Mouse (Mus musculus) kidney, adult 9 months (tissue): ENCODE results near the gene Baiap2.

ENCODE experiments used
- DNase-seq: peaks from one replicate; pipeline ENCODE4 v3.0.0; 2022

Gene Baiap2

DNA sequence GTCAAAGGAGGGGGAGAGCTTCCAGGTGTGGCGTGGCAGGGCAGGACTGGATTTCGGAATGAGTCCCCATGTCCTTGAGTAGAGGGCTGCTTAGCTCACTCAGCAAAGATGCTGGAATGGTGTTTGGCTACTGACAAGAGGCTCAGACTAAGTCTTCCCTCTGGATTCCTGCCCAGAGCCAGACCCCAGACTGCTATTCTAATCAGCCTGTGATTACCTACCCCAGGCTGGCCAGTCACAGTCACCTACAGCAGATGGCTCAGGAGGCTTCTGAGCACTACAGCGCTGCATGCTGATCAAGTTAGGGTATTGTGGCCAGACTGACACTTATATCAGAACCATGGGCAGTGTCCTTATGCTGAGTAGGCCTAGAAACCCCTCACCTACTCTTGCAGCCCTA lies 39.7 kb downstream of the Baiap2 start:
- no peak for DNase-seq

DNA sequence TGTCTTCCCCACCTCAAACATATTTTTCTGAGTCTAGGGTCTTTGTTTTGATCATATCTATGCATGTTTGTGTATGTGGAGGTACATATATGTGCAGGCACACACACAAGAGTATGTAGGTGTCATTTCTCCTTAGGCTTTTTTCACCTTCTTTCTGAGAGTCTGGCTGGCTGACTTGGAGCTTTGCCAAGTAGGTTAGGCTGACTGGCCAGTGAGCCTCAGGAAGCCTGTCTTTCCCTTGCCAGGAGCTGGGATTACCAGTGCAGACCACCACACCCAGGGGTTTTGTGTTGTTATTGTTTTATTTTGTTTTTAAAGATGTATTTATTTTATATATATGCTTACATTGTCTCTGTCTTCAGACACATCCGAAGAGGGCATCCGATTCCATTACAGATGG lies 40.6 kb downstream of the Baiap2 start:
- DNase-seq: peak; percentile 37

DNA sequence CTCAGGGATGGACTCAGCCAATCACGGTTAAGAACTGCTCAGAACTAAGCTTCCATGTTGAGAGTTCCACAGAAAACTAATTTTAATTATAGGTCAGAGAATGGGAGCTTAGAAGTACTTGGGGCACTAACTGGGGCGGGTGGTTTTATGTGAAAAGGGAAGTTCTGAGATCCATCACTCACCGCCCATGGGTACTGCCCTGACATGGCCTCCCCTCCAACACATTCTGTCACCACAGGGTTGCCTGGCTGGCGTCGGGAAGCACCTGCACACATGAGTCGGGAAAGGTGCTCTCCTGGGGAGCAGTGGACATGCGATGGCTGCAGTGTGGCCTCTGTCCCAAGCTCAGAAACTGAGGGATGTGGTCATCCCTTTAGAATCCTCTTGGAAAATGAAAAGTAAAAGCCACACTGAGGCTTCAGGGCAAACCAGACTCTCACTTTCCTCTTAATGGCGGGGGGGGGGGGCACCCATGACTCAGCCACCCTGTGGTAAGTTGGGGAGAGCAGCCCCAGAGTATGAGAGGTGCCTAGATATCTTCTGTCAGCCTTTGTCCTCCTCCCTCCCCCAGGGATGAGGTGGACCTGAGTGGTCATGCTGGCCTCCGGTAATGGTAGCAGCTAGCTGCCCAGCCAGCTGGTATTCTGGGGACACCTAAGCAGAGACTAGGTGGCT lies 44.3 kb downstream of the Baiap2 start:
- no peak for DNase-seq

DNA sequence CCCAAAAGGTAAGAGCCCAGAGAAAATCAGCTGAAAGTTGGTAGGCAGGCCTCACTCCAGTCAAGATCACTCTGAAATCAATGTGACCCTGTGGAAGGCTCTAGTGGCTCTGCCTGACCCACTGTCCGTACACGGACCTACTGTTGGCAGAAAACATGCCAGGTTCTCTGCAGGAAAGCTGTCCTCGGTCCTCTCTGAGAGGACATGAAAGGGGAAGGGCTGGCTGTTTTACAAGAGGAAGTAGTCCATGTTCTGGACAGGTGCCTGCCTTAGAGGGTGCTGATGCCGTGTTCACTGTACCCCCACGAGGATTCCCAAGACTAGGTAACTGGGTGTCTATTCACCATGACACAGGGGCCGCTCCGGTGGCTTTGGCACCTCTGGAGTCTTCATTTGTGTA lies 45.3 kb downstream of the Baiap2 start:
- DNase-seq: no peak

DNA sequence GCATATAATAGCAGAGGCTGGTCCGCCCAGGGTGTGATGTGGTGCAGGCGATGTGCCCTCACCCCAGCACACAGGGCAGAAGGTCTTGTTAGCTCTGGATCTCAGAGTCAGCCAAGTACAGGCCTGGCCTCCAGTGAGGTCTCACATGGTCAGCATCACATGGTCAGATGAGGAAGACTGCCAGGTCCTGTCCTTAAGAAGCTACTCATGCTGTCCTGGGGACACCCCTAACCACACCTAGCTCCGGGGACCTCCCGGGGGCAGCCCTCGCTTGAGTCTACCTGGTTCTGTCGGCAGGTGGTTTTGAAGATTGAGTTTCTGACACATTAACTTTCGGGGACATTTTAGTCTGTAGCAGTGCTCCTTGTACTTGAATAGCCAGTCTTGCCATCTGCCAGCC lies 45.8 kb downstream of the Baiap2 start:
- peak; percentile 92 for DNase-seq

GRCm38 (mm10) chr11:119989115-119989564 lies 46.6 kb downstream of the Baiap2 start:
- DNase-seq: no peak

DNA sequence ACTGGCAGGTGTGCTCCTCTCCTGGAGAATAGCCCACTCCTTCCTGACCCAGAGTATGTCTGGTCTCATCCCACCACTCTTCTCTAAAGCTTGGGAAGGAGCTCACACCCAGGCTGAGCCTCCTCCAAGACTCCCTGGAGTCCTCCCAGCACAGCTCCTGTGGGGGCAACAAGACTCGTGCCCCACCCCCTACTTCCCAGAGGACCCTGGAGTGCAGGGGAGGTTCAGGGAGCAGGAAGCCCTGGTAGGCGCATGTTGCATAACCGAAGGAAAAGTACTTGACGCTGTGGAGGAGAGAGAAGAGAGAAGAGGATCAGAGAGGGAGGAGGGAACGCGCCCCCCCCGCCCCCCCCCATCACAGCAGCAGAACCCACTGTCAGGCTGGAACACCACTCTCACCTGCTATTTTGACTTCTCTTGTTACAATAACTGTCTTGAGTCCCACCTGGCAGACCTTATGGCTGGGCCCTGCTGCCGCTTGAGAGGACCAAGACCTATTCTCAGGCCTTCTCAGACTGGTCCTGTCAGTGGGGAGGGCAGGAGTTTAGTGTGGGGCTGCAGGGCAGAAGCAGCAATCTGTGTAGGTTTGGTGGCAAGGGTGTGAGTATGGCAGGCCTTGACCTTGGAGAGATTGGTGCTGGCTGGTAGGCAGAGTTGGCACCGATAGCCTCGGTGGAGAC lies 48.2 kb downstream of the Baiap2 start:
- DNase-seq: peak; percentile 41

- DNase-seq: peak; percentile 84
Observed at GRCm38 (mm10) chr11:119991338-119991678, 48.7 kb downstream of the Baiap2 start.

DNA sequence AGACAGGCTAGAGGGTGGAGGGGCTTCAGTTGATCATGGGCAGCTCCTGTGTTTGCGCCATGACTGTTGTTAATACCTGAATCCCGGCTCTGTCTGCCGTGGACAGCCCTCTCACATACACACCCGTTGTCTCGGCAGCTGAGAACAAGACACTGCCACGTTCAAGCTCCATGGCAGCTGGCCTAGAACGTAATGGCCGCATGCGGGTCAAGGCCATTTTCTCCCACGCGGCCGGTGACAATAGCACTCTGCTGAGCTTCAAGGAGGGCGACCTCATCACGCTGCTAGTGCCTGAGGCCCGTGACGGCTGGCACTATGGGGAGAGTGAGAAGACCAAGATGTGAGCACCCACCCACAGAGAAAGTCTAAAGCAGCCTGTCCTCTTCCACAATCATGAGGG lies 54.8 kb downstream of the Baiap2 start:
- no peak for DNase-seq

DNA sequence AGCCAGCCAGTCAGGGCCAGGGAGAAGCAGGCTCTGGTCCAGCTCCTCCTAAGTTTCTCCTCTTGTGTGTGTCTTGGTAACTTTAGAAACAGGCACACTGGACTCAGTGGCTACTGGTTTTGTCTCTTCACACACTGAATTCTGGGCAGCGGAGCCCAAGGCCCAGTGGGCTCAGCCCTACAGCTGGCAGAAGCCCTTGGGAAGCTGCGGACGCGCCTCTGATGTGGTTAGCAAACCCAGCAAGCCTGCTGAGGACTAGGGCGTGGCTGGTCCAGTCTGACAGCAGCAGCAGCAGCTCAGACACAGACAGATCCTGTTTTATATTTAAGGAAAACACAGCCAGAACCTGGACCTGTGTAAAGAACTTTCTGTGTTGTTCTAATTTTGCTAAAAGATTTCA lies 59.5 kb downstream of the Baiap2 start:
- no peak for DNase-seq

- no peak for DNase-seq
Observed at GRCm38 (mm10) chr11:120002634-120003220, 60.2 kb downstream of the Baiap2 start.

DNA sequence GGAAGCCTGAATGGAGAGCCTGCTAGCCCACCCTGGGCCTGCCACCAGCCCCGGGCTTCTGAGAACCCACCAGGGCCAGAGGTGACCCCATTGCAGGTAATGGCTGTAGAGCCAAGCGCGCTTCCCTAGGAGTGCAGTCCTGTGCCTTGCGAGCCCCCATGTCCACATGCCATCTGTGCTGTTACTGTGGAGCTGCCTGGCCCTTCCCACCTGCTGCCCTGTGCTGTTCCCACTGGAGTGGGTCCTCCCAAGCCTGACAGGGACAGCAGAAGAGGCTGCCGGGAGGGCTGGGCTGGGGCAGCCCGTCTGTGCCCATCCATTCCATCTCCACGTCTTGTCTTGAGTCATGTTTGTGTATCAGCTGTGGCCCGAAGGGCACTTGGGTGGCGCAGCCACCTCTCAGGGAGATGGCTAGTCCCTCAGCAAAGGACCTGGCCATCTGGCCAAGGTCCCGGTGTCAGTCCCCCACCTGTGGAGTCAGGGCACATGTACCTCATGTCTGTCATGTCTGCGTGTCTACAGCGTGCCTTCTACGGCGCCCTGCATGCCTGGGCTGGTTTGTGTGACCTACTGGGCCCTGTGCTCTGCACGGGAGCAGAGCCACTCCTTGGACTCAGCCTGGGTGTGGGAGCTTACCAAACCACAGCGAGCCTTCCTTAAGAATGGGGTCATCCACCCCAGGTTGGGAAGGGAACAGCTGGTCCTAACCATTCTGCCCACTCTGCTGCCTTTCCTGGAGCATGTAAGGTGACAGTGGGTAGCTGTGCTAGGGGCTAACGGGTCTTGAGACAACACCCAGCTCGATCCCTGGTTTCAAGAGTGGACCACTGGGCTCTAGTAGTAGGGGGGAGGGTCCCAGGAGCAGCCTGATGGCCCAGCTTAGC lies 63.1 kb downstream of the Baiap2 start:
- no peak for DNase-seq

DNA sequence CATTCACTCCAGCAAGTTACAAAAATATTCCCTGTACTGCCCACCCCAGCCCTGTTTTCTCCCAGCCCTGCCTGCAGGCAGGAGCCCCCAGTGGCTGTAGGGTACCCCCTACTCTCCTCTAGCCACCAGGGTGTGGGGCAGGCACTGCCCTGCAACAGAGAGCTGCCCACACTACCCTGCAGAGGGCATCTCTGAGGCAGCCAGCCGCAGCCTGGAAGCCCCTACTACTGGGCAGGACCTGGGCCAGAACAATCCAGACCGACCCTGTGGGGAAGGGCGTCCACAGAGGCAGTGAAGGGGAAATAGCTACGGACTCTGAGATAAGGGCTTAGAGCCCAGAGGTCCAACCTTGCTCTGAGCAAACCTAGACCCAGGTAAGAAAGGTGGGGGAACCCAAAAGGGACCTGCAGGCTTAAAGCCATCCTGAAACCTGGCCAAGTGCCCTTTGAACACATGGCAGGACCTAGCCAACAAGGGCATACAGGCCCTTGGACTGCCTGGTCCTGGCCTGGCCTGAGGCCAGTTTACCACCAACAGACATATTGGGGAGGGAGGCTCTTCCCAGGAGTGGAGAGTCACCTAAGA lies 65.0 kb downstream of the Baiap2 start:
- peak; percentile 90 for DNase-seq

DNA sequence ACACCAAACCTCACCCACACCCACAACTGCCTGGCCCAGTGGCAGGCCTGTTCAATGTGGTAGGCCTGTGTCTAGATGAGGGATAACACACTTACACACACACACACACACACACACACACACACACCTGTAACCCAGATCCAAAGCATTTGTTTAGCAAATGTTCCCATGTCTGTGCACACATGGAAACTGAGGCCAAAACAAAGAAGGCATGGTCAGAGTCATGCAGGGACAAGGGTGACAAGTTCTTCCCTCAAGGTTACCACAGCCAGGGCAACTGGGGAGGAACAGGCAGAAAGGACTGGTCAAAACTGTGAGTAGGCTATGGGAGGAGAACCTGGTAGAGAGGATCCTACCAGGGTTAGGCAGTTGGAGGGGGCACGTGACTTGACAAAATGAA lies 65.9 kb downstream of the Baiap2 start:
- no peak for DNase-seq

GRCm38 (mm10) chr11:120008956-120009355 lies 66.4 kb downstream of the Baiap2 start:
- peak; percentile 51 for DNase-seq

DNA sequence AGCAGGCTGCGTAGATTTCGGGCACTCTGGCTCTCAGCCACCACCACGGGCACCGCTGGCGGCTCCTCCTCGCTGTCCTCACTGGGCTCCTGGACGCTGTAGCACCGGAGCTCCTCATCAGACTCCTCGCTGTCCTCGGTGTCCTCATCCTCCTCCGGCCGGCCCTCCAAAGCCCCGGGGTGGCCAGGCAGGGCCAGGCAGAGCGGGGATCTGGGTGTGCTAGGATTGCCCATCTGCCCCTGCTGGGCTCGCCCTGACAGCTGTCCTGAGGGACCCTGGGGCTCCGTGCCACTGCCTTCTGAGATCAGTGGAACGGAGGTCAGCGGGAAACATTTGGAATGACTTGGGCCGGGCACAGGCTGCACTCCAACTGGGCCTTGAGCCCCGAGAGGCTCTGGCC lies 67.4 kb downstream of the Baiap2 start:
- no peak for DNase-seq

DNA sequence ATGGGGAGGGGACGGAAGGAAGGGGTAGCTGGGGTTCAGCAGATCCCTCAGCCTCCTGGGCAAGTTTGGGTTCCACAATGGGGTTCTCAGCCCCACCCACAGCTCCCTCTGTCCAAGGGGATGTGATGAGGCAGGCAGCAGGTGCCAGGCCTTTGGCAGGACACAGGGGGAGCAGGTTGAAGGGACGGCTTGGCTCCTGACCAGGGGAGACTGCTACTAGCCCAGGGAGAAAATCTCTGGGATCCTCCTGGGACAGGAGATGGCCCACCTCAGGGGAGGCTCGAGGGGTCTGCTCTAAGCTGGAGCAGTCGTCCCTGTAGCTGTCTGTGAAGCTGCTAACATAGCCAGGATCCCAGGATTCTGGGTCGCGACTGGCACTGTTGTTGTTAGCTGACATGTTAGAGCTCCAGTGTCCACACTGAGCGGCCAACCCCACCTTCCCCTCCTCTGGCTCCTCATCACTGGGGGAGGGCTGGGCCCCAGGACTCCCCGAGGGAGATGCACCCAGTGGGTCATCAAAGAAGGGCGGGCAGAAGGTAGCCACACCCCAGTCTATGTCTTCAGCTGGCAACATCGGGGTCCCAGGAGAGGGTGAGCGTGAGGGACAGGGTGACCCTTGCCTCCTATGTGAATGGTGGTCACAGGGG lies 68.7 kb downstream of the Baiap2 start:
- DNase-seq: no peak

DNA sequence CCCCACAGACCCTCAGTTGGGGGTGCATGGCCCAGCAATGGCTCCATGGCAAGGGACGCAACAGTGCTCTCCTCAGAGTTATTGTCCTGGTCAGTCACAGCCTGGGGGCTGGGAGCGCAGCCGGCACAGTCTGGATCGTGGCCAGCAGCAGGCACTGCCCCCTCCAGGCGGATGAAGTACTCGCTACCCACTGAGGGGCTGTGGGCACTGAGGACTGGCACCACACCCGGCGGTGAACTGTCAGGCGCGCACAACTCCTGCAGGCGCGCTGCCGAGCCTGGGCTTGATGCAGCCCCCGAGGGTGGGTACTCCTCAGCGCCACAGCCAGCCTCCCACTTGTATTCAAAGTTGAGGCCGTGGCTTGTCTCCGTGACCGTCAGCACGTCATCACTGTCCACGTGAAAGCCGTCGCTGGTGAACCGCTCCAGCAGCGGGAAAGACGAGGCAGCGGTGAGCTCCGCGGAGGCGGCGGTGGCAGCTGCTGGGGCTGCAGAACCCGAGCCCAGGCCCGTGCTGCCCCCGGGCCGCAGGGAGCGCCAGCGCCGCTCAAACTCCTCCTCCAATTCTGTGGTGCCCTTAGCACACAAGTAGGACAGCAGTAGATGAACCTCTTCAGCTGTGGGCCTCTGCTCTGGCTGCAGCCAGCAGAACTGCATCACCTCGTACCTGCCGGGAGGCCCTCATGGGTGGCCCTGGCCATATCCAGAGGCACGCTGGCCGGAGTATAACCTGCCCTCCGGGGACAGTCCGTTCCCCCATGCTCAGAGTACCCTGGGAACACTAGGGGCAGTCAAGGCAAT lies 69.4 kb downstream of the Baiap2 start:
- no peak for DNase-seq

- no peak for DNase-seq
Observed at GRCm38 (mm10) chr11:120012702-120013101, 70.1 kb downstream of the Baiap2 start.

- peak; percentile 85 for DNase-seq
Observed at GRCm38 (mm10) chr11:120013174-120013711, 70.7 kb downstream of the Baiap2 start.

GRCm38 (mm10) chr11:120014758-120015157 lies 72.2 kb downstream of the Baiap2 start:
- DNase-seq: no peak
